Mouse (Mus musculus) layer of hippocampus, postnatal 36 days (tissue): ENCODE results near the gene Tat. TPM values are rescaled to one million over a fixed set of nuclear protein-coding genes. Genes with fewer than 3 reads are reported as not detected.

Source experiments
- total RNA-seq, 2 experiments: library from RNA; stranded (reverse); gene quantifications; 2 replicates each; pipeline ENCODE4 v1.2.3; 2021

The Tat gene
- total RNA-seq, 2 experiments from 2014 or later: 0.32 TPM; not detected in 1

Other genes with a start within 250 kb of the Tat start
- 10 to 100 TPM; 80.1 to 94.6 TPM for gene Ap1g1, start 211.9 kb upstream of the Tat start, total RNA-seq
- 10 to 100 TPM; 25.0 to 31.4 TPM for gene Phlpp2, start 121.9 kb upstream of the Tat start, total RNA-seq
- not detected for gene Marveld3, start 28.2 kb upstream of the Tat start, total RNA-seq
- under 1 TPM in 1 of 2 experiments, not detected in 1; 0.17 TPM for gene Chst4, start 49.3 kb downstream of the Tat start, total RNA-seq
- 10 to 100 TPM; 26.8 to 27.4 TPM for gene Zfp612, start 89.3 kb downstream of the Tat start, total RNA-seq
- gene Gm21964, start 110.8 kb downstream of the Tat start, total RNA-seq: not detected
- gene Gm17720, start 112.3 kb downstream of the Tat start, total RNA-seq: not detected
- 10 to 100 TPM; 44.3 to 51.0 TPM for gene Calb2, start 177.8 kb downstream of the Tat start, total RNA-seq
- 1 to 10 TPM; 5.3 to 6.8 TPM for gene Cmtr2, start 225.2 kb downstream of the Tat start, total RNA-seq